Mouse (Mus musculus) myocyte (in vitro differentiated cells): ENCODE measurements around the gene Sdk1. TPM values are rescaled to one million over a fixed set of nuclear protein-coding genes. Genes with fewer than 3 reads are reported as not detected.

ENCODE experiments used
- H3K27me3 ChIP-seq: one replicate; pipeline ENCODE4 v1.6.1; 2011; ENCODE audit not compliant: control insufficient read depth, insufficient read depth, insufficient read length
- H3K36me3 ChIP-seq: one replicate; pipeline ENCODE4 v1.6.1; 2011; ENCODE audit not compliant: control insufficient read depth, insufficient read depth
- H3K4me2 ChIP-seq: one replicate; pipeline ENCODE4 v1.6.1; 2011; ENCODE audit warnings: low read depth, control low read depth
- H3K4me3 ChIP-seq: one replicate; pipeline ENCODE4 v1.5.1; 2011; ENCODE audit warnings: mild to moderate bottlenecking, control low read depth, moderate library complexity
- H3K79me2 ChIP-seq: one replicate; pipeline ENCODE4 v1.6.1; 2011; ENCODE audit not compliant: control insufficient read depth, insufficient read depth
- H3ac ChIP-seq: one replicate; pipeline ENCODE4 v1.6.1; 2011; ENCODE audit not compliant: control insufficient read depth, insufficient read length
- CEBPB ChIP-seq: IDR thresholded peaks from 2 replicates; pipeline ENCODE4 v1.6.1; 2011; ENCODE audit warnings: mild to moderate bottlenecking, moderate library complexity; ENCODE audit not compliant: poor library complexity, insufficient read depth, severe bottlenecking
- E2F4 ChIP-seq: IDR thresholded peaks from one replicate; pipeline ENCODE4 v1.6.1; 2011; ENCODE audit warnings: mild to moderate bottlenecking, control low read depth, moderate library complexity; ENCODE audit not compliant: insufficient read depth
- MAX ChIP-seq: IDR thresholded peaks from one replicate; pipeline ENCODE4 v1.6.1; 2011; ENCODE audit warnings: low read depth, mild to moderate bottlenecking, control low read depth
- MYOD1 ChIP-seq, 3 experiments: IDR thresholded peaks; one replicate each; pipeline ENCODE4 v1.6.1; 2011; ENCODE audit warnings: control low read depth in 2 of 3, low read depth in 2 of 3, mild to moderate bottlenecking in 2 of 3, moderate library complexity in 1 of 3; ENCODE audit not compliant: insufficient read length in 2 of 3, control insufficient read depth in 1 of 3
- MYOG ChIP-seq, 3 experiments: IDR thresholded peaks; one replicate each; pipeline ENCODE4 v1.6.1; 2011; ENCODE audit warnings: control low read depth in 2 of 3, low read depth in 2 of 3, mild to moderate bottlenecking in 2 of 3; ENCODE audit not compliant: insufficient read length in 2 of 3, control insufficient read depth in 1 of 3, insufficient read depth in 1 of 3
- POLR2A ChIP-seq: IDR thresholded peaks from one replicate; pipeline ENCODE4 v1.6.1; 2011; ENCODE audit warnings: low read depth, mild to moderate bottlenecking, control low read depth, moderate library complexity; ENCODE audit not compliant: insufficient read length
- POLR2AphosphoS2 ChIP-seq: IDR thresholded peaks from one replicate; pipeline ENCODE4 v1.6.1; 2011; ENCODE audit warnings: low read depth, control low read depth; ENCODE audit not compliant: insufficient read length
- REST ChIP-seq: IDR thresholded peaks from one replicate; pipeline ENCODE4 v1.6.1; 2011; ENCODE audit warnings: mild to moderate bottlenecking, control low read depth, moderate library complexity; ENCODE audit not compliant: insufficient read depth, insufficient read length
- SRF ChIP-seq: IDR thresholded peaks from one replicate; pipeline ENCODE4 v1.6.1; 2011; ENCODE audit warnings: low read depth; ENCODE audit not compliant: control insufficient read depth, insufficient read length
- TCF12 ChIP-seq: IDR thresholded peaks from one replicate; pipeline ENCODE4 v1.6.1; 2011; ENCODE audit warnings: mild to moderate bottlenecking, control low read depth; ENCODE audit not compliant: poor library complexity, insufficient read depth, severe bottlenecking
- TCF3 ChIP-seq: IDR thresholded peaks from one replicate; pipeline ENCODE4 v1.6.1; 2011; ENCODE audit warnings: low read depth, control low read depth; ENCODE audit not compliant: insufficient read length
- USF1 ChIP-seq: IDR thresholded peaks from one replicate; pipeline ENCODE4 v1.6.1; 2011; ENCODE audit warnings: low read depth, mild to moderate bottlenecking, control low read depth, moderate library complexity
- polyA plus RNA-seq: library from polyadenylated mRNA; unstranded; fragments of >200 nt; fragmentation: generic; extraction: Trizol; gene quantifications from one replicate; pipeline ENCODE4 v1.2.1, GENCODE M21; 2012; ENCODE audit warnings: missing spikeins

The Sdk1 gene
- polyA plus RNA-seq, 1 experiment = 1.6 TPM

- Histone ChIP-seq H3K4me2 (no peak overlapping the region), H3K4me3 (no peak overlapping the region), H3ac (no peak overlapping the region), H3K36me3 (no peaks in the 10 kb centered on the region), H3K79me2 (no peaks in the 10 kb centered on the region), H3K27me3 (no peaks in the 10 kb centered on the region)
- TF ChIP-seq POLR2A (no peak), MAX (no peak), TCF12 (no peak), MYOD1 (IDR thresholded peaks at IDR 0.05; ENCODE audit: control insufficient read depth in 1 of 3, insufficient read length in 2 of 3, low read depth in 2 of 3) (no peak), REST (no peak), POLR2AphosphoS2 (no peak), TCF3 (no peak), E2F4 (no peak), CEBPB (no peak), SRF (no peak), USF1 (no peak), MYOG (IDR thresholded peaks at IDR 0.05; ENCODE audit: control insufficient read depth in 1 of 3, insufficient read depth in 1 of 3, insufficient read length in 2 of 3, low read depth in 2 of 3) (no peak)
Observed at GRCm38 (mm10) chr5:142000247-142000646, 759.0 kb downstream of the Sdk1 start.

GRCm38 (mm10) chr5:142001131-142001530, 759.8 kb downstream of the Sdk1 start:
- Histone ChIP-seq H3K27me3 (no peaks in the 10 kb centered on the region), H3K36me3 (no peaks in the 10 kb centered on the region), H3K4me3 (no peak overlapping the region), H3K4me2 (no peak overlapping the region), H3K79me2 (no peaks in the 10 kb centered on the region), H3ac (no peak overlapping the region)
- TF ChIP-seq POLR2AphosphoS2 (no peak), CEBPB (no peak), MYOG (IDR thresholded peaks at IDR 0.05; ENCODE audit: control insufficient read depth in 1 of 3, insufficient read depth in 1 of 3, insufficient read length in 2 of 3, low read depth in 2 of 3) (no peak), SRF (no peak), REST (no peak), TCF3 (no peak), MYOD1 (IDR thresholded peaks at IDR 0.05; ENCODE audit: control insufficient read depth in 1 of 3, insufficient read length in 2 of 3, low read depth in 2 of 3) (no peak), TCF12 (no peak), MAX (no peak), POLR2A (no peak), E2F4 (no peak), USF1 (no peak)

- no peak overlapping the region for H3K4me2 ChIP-seq
- no peak for TF ChIP-seq TCF12
- TF ChIP-seq SRF = no peak
- no peak for TF ChIP-seq CEBPB
- TF ChIP-seq MAX = no peak
- TF ChIP-seq TCF3 = no peak
- no peak for TF ChIP-seq USF1
- TF ChIP-seq E2F4 = no peak
- no peak for TF ChIP-seq MYOD1 (IDR thresholded peaks at IDR 0.05; ENCODE audit: control insufficient read depth in 1 of 3, insufficient read length in 2 of 3, low read depth in 2 of 3)
- TF ChIP-seq POLR2AphosphoS2 = no peak
- no peak for TF ChIP-seq MYOG (IDR thresholded peaks at IDR 0.05; ENCODE audit: control insufficient read depth in 1 of 3, insufficient read depth in 1 of 3, insufficient read length in 2 of 3, low read depth in 2 of 3)
- no peak for TF ChIP-seq POLR2A
- no peak for TF ChIP-seq REST
- H3K79me2 ChIP-seq = no peaks in the 10 kb centered on the region
- H3K4me3 ChIP-seq = no peak overlapping the region
- H3K36me3 ChIP-seq = no peaks in the 10 kb centered on the region
- H3K27me3 ChIP-seq = no peaks in the 10 kb centered on the region
- no peak overlapping the region for H3ac ChIP-seq
Observed at GRCm38 (mm10) chr5:142001973-142002372, 760.7 kb downstream of the Sdk1 start.

GRCm38 (mm10) chr5:142010189-142010588, 768.9 kb downstream of the Sdk1 start:
- no peaks in the 10 kb centered on the region for H3K27me3 ChIP-seq
- H3K36me3 ChIP-seq = no peaks in the 10 kb centered on the region
- TF ChIP-seq SRF (no peak), USF1 (no peak), CEBPB (no peak), TCF12 (no peak), MAX (no peak), MYOD1 (IDR thresholded peaks at IDR 0.05; ENCODE audit: control insufficient read depth in 1 of 3, insufficient read length in 2 of 3, low read depth in 2 of 3) (no peak), REST (no peak), POLR2A (no peak), MYOG (IDR thresholded peaks at IDR 0.05; ENCODE audit: control insufficient read depth in 1 of 3, insufficient read depth in 1 of 3, insufficient read length in 2 of 3, low read depth in 2 of 3) (no peak), E2F4 (no peak), TCF3 (no peak), POLR2AphosphoS2 (no peak)
- H3K4me2 ChIP-seq = no peak overlapping the region
- no peak overlapping the region for H3ac ChIP-seq
- H3K79me2 ChIP-seq = no peaks in the 10 kb centered on the region
- H3K4me3 ChIP-seq = no peak overlapping the region

- no peak overlapping the region for H3ac ChIP-seq
- H3K27me3 ChIP-seq = no peaks in the 10 kb centered on the region
- no peaks in the 10 kb centered on the region for H3K79me2 ChIP-seq
- H3K4me3 ChIP-seq = no peak overlapping the region
- TF ChIP-seq POLR2AphosphoS2 = no peak
- TF ChIP-seq POLR2A = no peak
- TF ChIP-seq E2F4 = no peak
- no peaks in the 10 kb centered on the region for H3K36me3 ChIP-seq
- H3K4me2 ChIP-seq = no peak overlapping the region
Observed at GRCm38 (mm10) chr5:142017001-142017400, 775.7 kb downstream of the Sdk1 start.
